Mouse (Mus musculus) lung, adult 2 months (tissue): ENCODE measurements around the gene Clint1. TPM values are rescaled to one million over a fixed set of nuclear protein-coding genes. Genes with fewer than 3 reads are reported as not detected.

Experiments used
- DNase-seq: peaks from one replicate; pipeline ENCODE4 v3.0.0; 2022
- H3K4me1 ChIP-seq: fragments of 200-500 bp; 2 replicates; pipeline ENCODE4 v1.6.1; 2011; ENCODE audit warnings: low read length; ENCODE audit not compliant: control insufficient read depth, insufficient read depth
- H3K4me3 ChIP-seq: fragments of 200-500 bp; replicated peaks from 2 replicates; pipeline ENCODE3; 2011; ENCODE audit warnings: low read depth, mild to moderate bottlenecking, control low read depth, low read length; ENCODE audit errors: extremely low read depth
- CTCF ChIP-seq: fragments of 200-500 bp; IDR thresholded peaks from 2 replicates; pipeline ENCODE4 v1.5.1; 2011; ENCODE audit warnings: mild to moderate bottlenecking, low read length, control low read depth; ENCODE audit not compliant: insufficient read depth
- POLR2A ChIP-seq: fragments of 200-500 bp; IDR thresholded peaks from 2 replicates; pipeline ENCODE4 v1.6.1; 2011; ENCODE audit warnings: low read depth, mild to moderate bottlenecking, control low read depth, low read length, borderline replicate concordance; ENCODE audit errors: extremely low read depth
- WGBS: fragments of 180-500 bp; shearing (Covaris S2); methylation state at CpG from one replicate; pipeline ENCODE4 v1.1.7; 2018; 5-methylcytosine and 5-hydroxymethylcytosine counted together
- polyA plus RNA-seq: library from polyadenylated mRNA; depleted of rRNA; stranded (reverse); fragments of >200 nt; gene quantifications from 2 replicates; pipeline ENCODE4 v1.2.3, GENCODE M21; 2012

Clint1 gene
- polyA plus RNA-seq, 1 experiment: 51.8 TPM

- TF ChIP-seq POLR2A: no peak
- TF ChIP-seq CTCF: no peak
- Histone ChIP-seq H3K4me3 (no peak overlapping the region), H3K4me1 (no peaks in the 10 kb centered on the region)
- DNase-seq: no peak
- WGBS: 74% methylated on average over 10 of the region's 10 CpGs
Observed at GRCm38 (mm10) chr11:45815603-45816002, 36.2 kb upstream of the Clint1 start.

DNA sequence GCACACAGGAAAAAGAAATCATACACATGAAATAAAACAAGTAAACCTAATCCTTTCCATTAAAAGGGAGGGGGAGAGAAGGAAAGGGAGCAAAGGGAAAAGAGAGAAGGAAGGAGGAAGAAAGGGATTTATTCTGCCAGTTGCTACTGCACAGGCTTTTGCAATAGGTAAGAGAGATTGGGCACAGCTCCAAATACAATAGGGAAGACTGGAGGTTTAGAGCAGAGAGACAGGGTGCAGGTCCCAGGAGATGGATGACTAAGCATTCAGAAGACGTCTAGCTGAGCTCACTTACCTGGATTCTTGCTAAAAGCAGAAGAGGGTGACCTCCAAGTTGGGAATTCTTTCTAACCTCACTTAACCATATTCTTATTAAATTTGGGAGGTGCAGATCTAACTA is 35.1 kb upstream of the Clint1 start:
- no peaks in the 10 kb centered on the region for H3K4me1 ChIP-seq
- H3K4me3 ChIP-seq: no peak overlapping the region
- 42% methylated on average over 1 of the region's 1 CpGs for WGBS
- TF ChIP-seq POLR2A (no peak), CTCF (no peak)
- no peak for DNase-seq

- 37% methylated on average over 3 of the region's 3 CpGs for WGBS
Observed at GRCm38 (mm10) chr11:45817996-45818395, 33.9 kb upstream of the Clint1 start.

DNA sequence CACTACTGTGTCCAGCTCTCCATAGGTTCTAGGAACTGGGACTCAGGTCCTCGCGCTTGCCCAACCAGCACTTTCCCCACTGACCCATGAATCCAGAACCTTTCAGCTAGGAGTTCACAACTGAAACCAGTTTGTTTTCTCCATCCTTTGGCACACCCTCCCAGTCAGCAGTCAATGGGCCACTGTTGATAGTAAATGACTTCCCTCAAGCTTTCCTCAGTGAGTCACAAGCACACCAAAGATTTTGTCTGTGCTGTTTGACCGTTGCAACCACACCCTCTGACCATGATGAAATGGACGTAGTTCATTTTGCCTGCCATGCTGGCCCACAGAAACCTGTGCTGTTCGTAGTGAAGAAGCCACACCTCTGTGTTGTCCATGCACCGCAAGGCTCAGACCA is 30.9 kb upstream of the Clint1 start:
- 88% methylated on average over 6 of the region's 6 CpGs for WGBS
- TF ChIP-seq POLR2A (no peak), CTCF (no peak)
- no peak overlapping the region for H3K4me3 ChIP-seq

More at GRCm38 (mm10) chr11:45817996-45818395, 33.9 kb upstream of the Clint1 start:
- Histone ChIP-seq H3K4me1 (no peaks in the 10 kb centered on the region), H3K4me3 (no peak overlapping the region)
- DNase-seq: no peak
- TF ChIP-seq CTCF (no peak), POLR2A (no peak)

DNA sequence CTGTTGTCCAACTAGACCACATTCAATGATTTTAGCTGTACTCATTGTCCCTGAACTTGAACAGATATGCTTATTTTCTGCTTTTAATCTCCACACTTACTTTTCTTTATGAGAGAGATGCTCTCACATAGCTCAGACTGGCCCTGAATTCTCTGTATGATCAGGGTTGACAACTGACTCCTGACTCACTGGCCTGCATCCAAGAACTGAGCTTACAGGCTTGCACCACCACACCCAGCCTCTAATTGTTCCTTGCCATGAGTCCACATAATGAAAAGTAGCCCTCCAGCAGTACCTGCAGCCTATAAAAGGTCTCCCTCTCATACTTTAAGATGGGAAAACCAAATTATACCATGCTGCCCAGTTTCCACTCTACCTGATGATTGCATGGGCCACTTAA is 21.7 kb upstream of the Clint1 start:
- Histone ChIP-seq H3K4me3 (no peak overlapping the region), H3K4me1 (no peaks in the 10 kb centered on the region; the same call in 1 of the 2 replicates)
- TF ChIP-seq POLR2A (no peak), CTCF (no peak)
- no peak for DNase-seq

More for the DNA sequence above, 30.9 kb upstream of the Clint1 start:
- H3K4me1 ChIP-seq: no peaks in the 10 kb centered on the region
- no peak for DNase-seq

GRCm38 (mm10) chr11:45830743-45831310 is 21.0 kb upstream of the Clint1 start:
- TF ChIP-seq CTCF (no peak), POLR2A (no peak)
- no peak overlapping the region for H3K4me3 ChIP-seq
- DNase-seq: no peak
- H3K4me1 ChIP-seq: no peaks in the 10 kb centered on the region; the same call in 1 of the 2 replicates
- 37% methylated on average over 9 of the region's 9 CpGs for WGBS

- no peak overlapping the region for H3K4me3 ChIP-seq
- no peak for DNase-seq
- TF ChIP-seq CTCF (no peak), POLR2A (no peak)
- H3K4me1 ChIP-seq: no peaks in the 10 kb centered on the region; the same call in 1 of the 2 replicates
- WGBS: 72% methylated on average over 15 of the region's 15 CpGs
Observed at GRCm38 (mm10) chr11:45831476-45832143, 20.2 kb upstream of the Clint1 start.

DNA sequence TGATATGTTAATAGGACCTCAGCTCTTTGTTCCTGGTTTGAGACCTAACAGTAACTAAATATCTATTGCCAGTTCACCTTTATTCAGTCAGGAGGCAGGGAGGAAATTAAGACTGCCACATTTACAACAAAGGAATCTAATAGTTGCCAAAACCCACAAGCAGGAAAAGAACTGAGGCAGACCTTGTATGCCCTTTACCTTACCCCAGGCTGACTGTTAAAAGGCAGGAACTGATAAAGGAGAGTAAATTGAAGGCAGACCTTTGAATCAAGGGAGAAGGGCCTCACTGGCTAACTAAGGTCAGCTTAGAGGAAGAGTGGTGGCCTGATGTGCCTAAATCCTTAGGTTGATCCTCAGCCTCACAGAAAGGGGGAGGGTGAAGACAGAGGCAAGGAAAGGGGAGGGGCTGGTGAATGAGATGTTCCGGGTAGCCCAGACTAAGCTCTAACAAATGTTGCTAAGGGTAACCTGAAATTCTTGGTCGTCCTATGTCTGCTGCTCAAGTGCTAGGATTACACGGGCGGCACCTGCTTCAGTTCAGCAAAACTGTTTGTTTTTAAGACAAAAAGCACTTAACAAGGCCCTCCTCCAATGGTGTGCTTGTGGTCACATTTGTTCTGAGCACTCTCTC is 16.1 kb upstream of the Clint1 start:
- WGBS: 38% methylated on average over 4 of the region's 4 CpGs
- Histone ChIP-seq H3K4me3 (no peak overlapping the region), H3K4me1 (no peaks in the 10 kb centered on the region; the same call in 1 of the 2 replicates)
- no peak for DNase-seq
- TF ChIP-seq POLR2A (no peak), CTCF (no peak)

DNA sequence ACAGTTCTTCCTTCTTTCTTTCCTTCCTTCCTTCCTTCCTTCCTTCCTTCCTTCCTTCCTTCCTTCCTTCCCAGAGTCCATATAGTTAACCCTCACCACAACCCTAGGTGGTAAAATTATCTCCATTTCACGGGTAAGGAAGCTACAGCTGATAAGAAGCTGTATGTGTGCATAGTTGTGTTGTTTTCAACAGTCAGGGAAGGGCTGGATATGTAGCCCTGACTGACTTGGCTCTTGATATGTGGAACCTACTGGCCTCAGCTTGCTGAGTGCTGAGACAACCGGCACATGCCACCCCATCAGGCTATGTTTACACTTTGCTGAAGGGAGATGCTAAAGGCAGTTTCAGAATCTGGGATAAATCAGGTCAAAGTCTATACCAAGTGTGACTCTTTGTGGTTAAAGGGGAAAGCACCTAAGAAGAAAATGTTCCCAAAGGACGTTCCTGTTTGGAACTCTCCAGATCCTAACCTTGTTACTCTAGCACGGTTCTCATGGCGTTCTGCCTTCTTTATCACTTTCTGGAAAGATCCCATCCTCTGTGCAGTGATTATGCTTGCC is 14.5 kb upstream of the Clint1 start:
- no peak overlapping the region for H3K4me3 ChIP-seq
- no peaks in the 10 kb centered on the region for H3K4me1 ChIP-seq
- WGBS: 67% methylated on average over 5 of the region's 5 CpGs
- TF ChIP-seq POLR2A (no peak), CTCF (no peak)
- DNase-seq: no peak

GRCm38 (mm10) chr11:45838450-45838849 is 13.4 kb upstream of the Clint1 start:
- Histone ChIP-seq H3K4me3 (no peak overlapping the region), H3K4me1 (no peaks in the 10 kb centered on the region)
- TF ChIP-seq POLR2A (no peak), CTCF (no peak)
- no peak for DNase-seq
- 58% methylated on average over 3 of the region's 3 CpGs for WGBS
